Mouse (Mus musculus): ENCODE measurements at regions not wholly inside any gene's neighbourhood (a gene's known extent, or its start where the extent isn't known, plus 50 kb on each side); places are given as distances from the start of the nearest gene placed in this dataset.

- TF ChIP-seq GATA1 (IDR thresholded peaks at IDR 0.05; ENCODE audit: borderline replicate concordance, low read length) (no peak), FLI1 (IDR thresholded peaks at IDR 0.05; ENCODE audit: low read length) (no peak)
Measured at GRCm38 (mm10) chr1:137588304-137589300, 586.9 kb downstream of the Ptprc start.
